Mouse (Mus musculus) megakaryocyte-erythroid progenitor cell, adult 5 weeks (primary cell): ENCODE results near the gene Gm3676. TPM values are rescaled to one million over a fixed set of nuclear protein-coding genes. Genes with fewer than 3 reads are reported as not detected.

Source experiments
- polyA plus RNA-seq: library from polyadenylated mRNA; stranded (reverse); fragments of >175 nt; gene quantifications from 2 replicates; pipeline ENCODE4 v1.2.3, GENCODE M21; 2012

Gm3676 gene
- polyA plus RNA-seq: not detected in 2 replicates

DNA sequence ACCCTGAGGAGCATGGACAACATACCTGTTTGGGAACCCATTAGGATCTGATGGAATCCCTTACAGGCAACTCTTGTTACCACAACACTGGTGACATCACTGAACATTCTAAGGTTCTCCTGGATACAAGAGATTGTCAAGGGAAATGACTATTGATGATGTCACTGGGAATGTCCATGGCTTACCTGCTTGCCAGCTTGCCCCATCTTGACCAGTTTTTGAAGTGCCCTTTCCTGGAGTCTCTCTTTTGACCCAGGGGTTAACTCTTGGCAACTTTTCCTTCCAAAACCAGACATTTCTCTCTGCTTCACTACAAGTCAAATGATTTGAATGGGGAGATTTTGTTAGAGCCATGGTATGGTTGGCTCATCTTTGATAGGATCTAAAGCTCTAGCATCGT, at the start of gene Gm3676:
TSS of gene Gm3676 (minus strand) at position 101 of the 400 bp plus-strand sequence.

DNA sequence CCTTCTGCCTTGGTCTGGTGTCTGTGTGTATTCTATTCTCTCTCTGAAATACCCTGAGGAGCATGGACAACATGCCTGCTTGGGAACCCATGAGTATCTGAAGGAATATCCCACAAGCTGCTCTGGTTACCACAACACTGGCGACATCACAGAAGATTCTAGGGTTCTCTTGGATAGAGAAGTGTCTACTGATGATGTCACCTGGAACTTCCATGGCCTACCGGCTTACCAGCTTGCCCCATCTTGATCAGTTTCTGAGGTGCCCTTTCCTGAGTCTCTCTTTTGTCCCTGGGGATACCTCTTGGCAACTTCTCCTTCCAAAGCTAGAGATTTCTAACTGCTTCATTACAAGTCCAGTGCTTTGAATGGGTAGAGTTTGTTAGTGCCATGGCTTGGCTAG, 21.8 kb downstream of the Gm3676 start, which contains the start of gene Gm3072:
TSS of gene Gm3072 (minus strand) at position 101 of the 400 bp plus-strand sequence.

Other genes starting within 250 kb of the Gm3676 start
- gene Gm6482, start 238.2 kb downstream of the Gm3676 start, polyA plus RNA-seq: not detected in 2 replicates
- gene Gm7954, start 193.0 kb downstream of the Gm3676 start, polyA plus RNA-seq: not detected in 2 replicates
- not detected in 2 replicates for gene Gm3486, start 157.0 kb downstream of the Gm3676 start, polyA plus RNA-seq
- gene Gm7970, start 90.9 kb downstream of the Gm3676 start, polyA plus RNA-seq: not detected in 2 replicates
- not detected in 2 replicates for gene 1700049E17Rik2, start 73.3 kb downstream of the Gm3676 start, polyA plus RNA-seq
- not detected in 2 replicates for gene Gm3072, start 21.9 kb downstream of the Gm3676 start, polyA plus RNA-seq
- not detected in 2 replicates for gene Gm8068, start 55.4 kb upstream of the Gm3676 start, polyA plus RNA-seq
- gene Gm7929, start 104.1 kb upstream of the Gm3676 start, polyA plus RNA-seq: not detected in 2 replicates
- gene Gm47189, start 126.0 kb upstream of the Gm3676 start, polyA plus RNA-seq: not detected in 2 replicates